Mouse (Mus musculus) ES-E14 (cell line): Measurements from ENCODE around the gene Svop. TPM values are rescaled to one million over a fixed set of nuclear protein-coding genes. Genes with fewer than 3 reads are reported as not detected.
A peak's percentile ranks its signal among the peaks of the same experiment; 100 is the strongest.

ENCODE experiments used
- DNase-seq: peaks from one replicate; pipeline ENCODE4 v3.0.0-alpha.2; 2013; ENCODE audit warnings: low read depth, low spot score
- H3K27ac ChIP-seq: 2 replicates; pipeline ENCODE4 v1.5.1; 2012; ENCODE audit warnings: low read depth, mild to moderate bottlenecking, low read length, moderate library complexity, mixed read lengths; ENCODE audit not compliant: poor library complexity, insufficient read depth, severe bottlenecking
- H3K36me3 ChIP-seq: 2 replicates; pipeline ENCODE4 v1.6.1; 2012; ENCODE audit warnings: mild to moderate bottlenecking, low read length, moderate library complexity, mixed read lengths; ENCODE audit not compliant: control insufficient read depth, poor library complexity, insufficient read depth, severe bottlenecking
- H3K4me1 ChIP-seq, 2 experiments: fragments of 150-350 bp in 1 of 2; sonication (generic) in 1 of 2; 2 replicates each; pipeline ENCODE4 v1.6.1; 2012; ENCODE audit warnings: low read length in 2 of 2, mild to moderate bottlenecking in 1 of 2, mixed read lengths in 1 of 2; ENCODE audit not compliant: control insufficient read depth in 2 of 2, insufficient read depth in 2 of 2, poor library complexity in 1 of 2
- H3K4me3 ChIP-seq, 2 experiments: fragments of 150-350 bp in 1 of 2; sonication (generic) in 1 of 2; 2 replicates each; pipeline ENCODE4 v1.5.1; 2012; ENCODE audit warnings: low read length in 2 of 2, low read depth in 1 of 2, mild to moderate bottlenecking in 1 of 2, mixed read lengths in 1 of 2; ENCODE audit not compliant: insufficient read depth in 1 of 2, poor library complexity in 1 of 2, severe bottlenecking in 1 of 2
- H3K9ac ChIP-seq: 2 replicates; pipeline ENCODE4 v1.6.1; 2012; ENCODE audit warnings: low read depth, mild to moderate bottlenecking, low read length, mixed read lengths; ENCODE audit not compliant: poor library complexity, insufficient read depth, severe bottlenecking
- H3K9me3 ChIP-seq: fragments of 150-350 bp; sonication (generic); 2 replicates; pipeline ENCODE4 v1.6.1; 2012; ENCODE audit warnings: low read depth, mild to moderate bottlenecking, low read length; ENCODE audit not compliant: control insufficient read depth, insufficient read depth
- CHD2 ChIP-seq: IDR thresholded peaks from 2 replicates; pipeline ENCODE4 v1.6.1; 2014; ENCODE audit warnings: mild to moderate bottlenecking, low read depth, low read length, inconsistent platforms
- HCFC1 ChIP-seq: IDR thresholded peaks from 2 replicates; pipeline ENCODE4 v1.6.1; 2012; ENCODE audit warnings: low read length, inconsistent platforms, borderline replicate concordance; ENCODE audit not compliant: insufficient read depth
- MAFK ChIP-seq: IDR thresholded peaks from 2 replicates; pipeline ENCODE4 v1.6.1; 2014; ENCODE audit warnings: mild to moderate bottlenecking, low read depth, low read length, inconsistent platforms; ENCODE audit not compliant: insufficient read depth
- ZC3H11A ChIP-seq: IDR thresholded peaks from 2 replicates; pipeline ENCODE4 v1.6.1; 2012; ENCODE audit warnings: low read depth, mild to moderate bottlenecking, inconsistent platforms, low read length, borderline replicate concordance
- ZNF384 ChIP-seq: IDR thresholded peaks from 2 replicates; pipeline ENCODE4 v1.6.1; 2012; ENCODE audit warnings: low read depth, low read length, inconsistent platforms
- in situ Hi-C, 2 experiments: fragments of 600-800 bp; cut with MboI; formaldehyde crosslinking; loops; one replicate each; pipeline ENCODE4 v1.15.1; 2025; ENCODE audit warnings: low sequenced_read_pairs in 2 of 2, inconsistent platforms in 1 of 2; ENCODE audit not compliant: unreplicated experiment in 2 of 2
- total RNA-seq: library from RNA; depleted of rRNA; stranded (reverse); fragments of 300-350 nt; gene quantifications from 2 replicates; pipeline ENCODE4 v1.2.3, GENCODE M21; 2012

Svop gene
- total RNA-seq, 1 experiment = 4.9 TPM

GRCm38 (mm10) chr5:114040911-114041310 is 50.5 kb downstream of the Svop start:
- no peak overlapping the region for H3K27ac ChIP-seq
- H3K4me3 ChIP-seq = no peak overlapping the region
- DNase-seq = no peak
- in situ Hi-C loops = no loop called here
- H3K9ac ChIP-seq = no peak overlapping the region
- H3K36me3 ChIP-seq = no peaks in the 10 kb centered on the region
- no peaks in the 10 kb centered on the region; a peak in 2 of 4 replicates for H3K4me1 ChIP-seq
- H3K9me3 ChIP-seq = no peaks in the 10 kb centered on the region
- TF ChIP-seq ZC3H11A (no peak), ZNF384 (no peak), CHD2 (no peak), HCFC1 (no peak), MAFK (no peak)

- no peak overlapping the region for H3K27ac ChIP-seq
- H3K9ac ChIP-seq = no peak overlapping the region
- H3K9me3 ChIP-seq = no peaks in the 10 kb centered on the region
- H3K4me1 ChIP-seq = no peaks in the 10 kb centered on the region; a peak in 2 of 4 replicates
- no peak overlapping the region for H3K4me3 ChIP-seq
- no peaks in the 10 kb centered on the region for H3K36me3 ChIP-seq
- in situ Hi-C loops = no loop called here
- DNase-seq = no peak
- TF ChIP-seq ZNF384 (no peak), HCFC1 (no peak), ZC3H11A (no peak), MAFK (no peak), CHD2 (no peak)
Measured at GRCm38 (mm10) chr5:114040508-114040907, 50.9 kb downstream of the Svop start.

- no peak overlapping the region for H3K4me3 ChIP-seq
- in situ Hi-C loops = no loop called here
- no peak for TF ChIP-seq HCFC1
- no peak for TF ChIP-seq CHD2
- TF ChIP-seq ZC3H11A = no peak
- TF ChIP-seq MAFK = no peak
- TF ChIP-seq ZNF384 = no peak
- no peak overlapping the region for H3K9ac ChIP-seq
- no peak overlapping the region for H3K27ac ChIP-seq
- H3K36me3 ChIP-seq = no peaks in the 10 kb centered on the region
- no peak for DNase-seq
- no peaks in the 10 kb centered on the region for H3K9me3 ChIP-seq
- H3K4me1 ChIP-seq = peaks cover 0 to 7% of the 10 kb centered on the region in 2 experiments; a peak in 2 of 4 replicates
Measured at GRCm38 (mm10) chr5:114035111-114035510, 56.3 kb downstream of the Svop start.

- H3K4me1 ChIP-seq = peaks cover 3 to 10% of the 10 kb centered on the region in 2 experiments; a peak in 3 of 4 replicates
- no peak for DNase-seq
- no peak overlapping the region for H3K9ac ChIP-seq
- H3K9me3 ChIP-seq = no peaks in the 10 kb centered on the region
- in situ Hi-C loops = no loop called here
- no peak overlapping the region for H3K4me3 ChIP-seq
- H3K36me3 ChIP-seq = no peaks in the 10 kb centered on the region
- TF ChIP-seq CHD2 = no peak
- TF ChIP-seq ZNF384 = no peak
- no peak for TF ChIP-seq MAFK
- no peak for TF ChIP-seq ZC3H11A
- H3K27ac ChIP-seq = no peak overlapping the region
Measured at GRCm38 (mm10) chr5:114034393-114034792, 57.0 kb downstream of the Svop start.

GRCm38 (mm10) chr5:114032161-114032763 is 59.1 kb downstream of the Svop start:
- no peak for TF ChIP-seq ZC3H11A
- TF ChIP-seq HCFC1 = no peak
- no peak for TF ChIP-seq CHD2
- no peak for TF ChIP-seq ZNF384
- TF ChIP-seq MAFK = no peak
- H3K4me1 ChIP-seq = peaks cover 3 to 12% of the 10 kb centered on the region in 2 experiments; a peak in 3 of 4 replicates
- in situ Hi-C loops = no loop called here
- H3K9ac ChIP-seq = no peak overlapping the region
- H3K9me3 ChIP-seq = no peaks in the 10 kb centered on the region
- no peak overlapping the region for H3K4me3 ChIP-seq
- no peak for DNase-seq
- H3K27ac ChIP-seq = 0 out of 2 replicates have a peak overlapping the region, but pooled peaks have one; percentile 26
- H3K36me3 ChIP-seq = no peaks in the 10 kb centered on the region
